16 mouse cellular contexts compared by ENCODE assay signal in the genomic region with DNA sequence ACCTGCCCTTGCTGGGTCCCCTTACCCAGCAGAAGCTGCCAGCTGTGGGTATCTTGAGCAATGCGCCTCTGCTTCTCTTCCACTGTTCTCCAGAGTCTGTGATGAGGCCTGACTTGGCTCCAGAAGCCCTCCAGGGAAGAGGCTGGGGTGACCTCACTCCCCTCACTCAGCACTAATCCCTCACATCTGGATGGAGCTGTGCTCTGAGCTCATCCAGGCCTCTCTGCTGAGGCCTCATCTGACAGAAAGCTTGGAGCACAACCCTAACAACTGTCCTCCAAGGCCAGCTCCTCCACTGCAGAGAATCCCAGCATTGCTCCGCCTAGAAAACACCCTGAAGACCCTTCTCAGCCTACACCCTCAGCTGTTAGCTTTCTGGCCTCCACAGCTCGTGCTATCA. TPM values are rescaled to one million over a fixed set of nuclear protein-coding genes. Genes with fewer than 3 reads are reported as not detected.
"Had no signal": no experiment of that assay in that cellular context is flagged by ENCODE, and none has a peak within 500 bp of the region (broad histone marks: within the 10 kb centered on the region; RNA-seq: fewer than 3 reads in every experiment).

No protein-coding gene starts in this region.

RNA-seq across cellular contexts. Expression of a gene that starts 8.3 kb away (rescaled TPM):
- total RNA-seq: megakaryocyte, adult 5-6 weeks; megakaryocyte-erythroid progenitor cell, adult 5-6 weeks had no signal
- polyA plus RNA-seq: liver, postnatal 0 days; midbrain, embryonic 10.5 days; midbrain, embryonic 12.5 days; midbrain, embryonic 14.5 days; midbrain, embryonic 16.5 days; neural tube, embryonic 11.5 days; neural tube, embryonic 13.5 days; neural tube, embryonic 15.5 days; small intestine, adult 2 months; thymus, postnatal 0 days had no signal

RNA-seq across cellular contexts. Expression of a gene that starts 43.5 kb away (rescaled TPM):
- total RNA-seq: megakaryocyte, adult 5-6 weeks; megakaryocyte-erythroid progenitor cell, adult 5-6 weeks had no signal
- polyA plus RNA-seq: liver, embryonic 13.5 days; liver, embryonic 15.5 days; lung, adult 2 months; midbrain, embryonic 10.5 days; midbrain, embryonic 12.5 days; midbrain, embryonic 14.5 days; midbrain, embryonic 16.5 days; myocyte; neural tube, embryonic 11.5 days; neural tube, embryonic 13.5 days; neural tube, embryonic 15.5 days; small intestine, adult 2 months; thymus, postnatal 0 days had no signal
